ENCODE assay signal across 11 mouse cellular contexts in genomic region chr12:25467789-25468188, GRCm38 (mm10).
DNase-seq lines count a peak whose midpoint lies in the region; ATAC-seq and TF ChIP-seq lines count a peak whose summit lies in the region.
"Had no signal": no experiment of that assay in that cellular context is flagged by ENCODE, and none has a peak within 500 bp of the region (broad histone marks: within the 10 kb centered on the region; RNA-seq: fewer than 3 reads in every experiment).

No protein-coding gene starts in this region.

- TF ChIP-seq POLR2A in lung, adult 2 months (IDR thresholded peaks at IDR 0.05; ENCODE audit: borderline replicate concordance, extremely low read depth, low read depth, low read length), result no peak

- no peak for TF ChIP-seq CTCF in lung, adult 2 months (IDR thresholded peaks at IDR 0.05; ENCODE audit: insufficient read depth, low read length)
- no peak for TF ChIP-seq CTCF in forebrain, postnatal 0 days (IDR thresholded peaks at IDR 0.05; ENCODE audit: low read depth)

- no peak overlapping the region for H3K9ac ChIP-seq in liver, embryonic 11.5 days (ENCODE audit: low read depth, low read length)
- no peak overlapping the region for H3K9ac ChIP-seq in forebrain, postnatal 0 days
- H3K9ac ChIP-seq: lung, embryonic 14.5 days had no signal

- WGBS in liver, embryonic 11.5 days, result 44% methylated on average over 12 of the region's 12 CpGs
- 50% methylated on average over 12 of the region's 12 CpGs for WGBS in lung, adult 2 months
- 59% methylated on average over 12 of the region's 12 CpGs for WGBS in forebrain, postnatal 0 days

- H3K4me2 ChIP-seq in liver, embryonic 11.5 days, result no peak overlapping the region
- no peak overlapping the region for H3K4me2 ChIP-seq in forebrain, postnatal 0 days (ENCODE audit: low read depth)
- H3K4me2 ChIP-seq: lung, embryonic 14.5 days had no signal

- H3K4me3 ChIP-seq in liver, embryonic 11.5 days (ENCODE audit: low read depth, low read length), result no peak overlapping the region
- no peak overlapping the region for H3K4me3 ChIP-seq in lung, adult 2 months (replicated peaks; ENCODE audit: extremely low read depth, low read depth, low read length)
- no peak overlapping the region for H3K4me3 ChIP-seq in forebrain, postnatal 0 days (ENCODE audit: low read depth, low read length)

- no peak overlapping the region for H3K27ac ChIP-seq in liver, embryonic 11.5 days (ENCODE audit: low read depth, low read length)
- H3K27ac ChIP-seq in forebrain, postnatal 0 days (ENCODE audit: low read depth, low read length), result no peak overlapping the region

- no peaks in the 10 kb centered on the region for H3K9me3 ChIP-seq in liver, embryonic 11.5 days (ENCODE audit: control insufficient read depth, low read length)
- no peaks in the 10 kb centered on the region for H3K9me3 ChIP-seq in forebrain, postnatal 0 days (ENCODE audit: low read length)

- H3K36me3 ChIP-seq in liver, embryonic 11.5 days (ENCODE audit: control insufficient read depth, insufficient read depth, low read length), result no peaks in the 10 kb centered on the region
- no peaks in the 10 kb centered on the region for H3K36me3 ChIP-seq in forebrain, postnatal 0 days (ENCODE audit: insufficient read depth)

- DNase-seq in adrenal gland, postnatal 14 days, result peak; percentile 15
- no peak for DNase-seq in adrenal gland, postnatal 25 days
- DNase-seq in spleen, adult 12 weeks (ENCODE audit: low spot score), result peak; percentile 53
- no peak for DNase-seq in spleen, adult 18-20 months
- no peak for DNase-seq in liver, embryonic 11.5 days (ENCODE audit: low spot score)
- DNase-seq in lung, postnatal 25 days (ENCODE audit: low spot score), result no peak
- no peak for DNase-seq in lung, adult 2 months
- DNase-seq in forebrain, postnatal 0 days, result no peak
- DNase-seq: gastrocnemius, postnatal 14 days; lung, embryonic 14.5 days; retina, postnatal 1 day had no signal

- H3K27me3 ChIP-seq in liver, embryonic 11.5 days (replicated peaks; ENCODE audit: control insufficient read depth, insufficient read depth, low read length), result no peaks in the 10 kb centered on the region
- H3K27me3 ChIP-seq in forebrain, postnatal 0 days (ENCODE audit: insufficient read depth, low read length), result no peaks in the 10 kb centered on the region

- no peaks in the 10 kb centered on the region; the same call in 1 of the 2 replicates for H3K4me1 ChIP-seq in liver, embryonic 11.5 days (replicated peaks; ENCODE audit: control insufficient read depth, insufficient read depth, low read length)
- no peaks in the 10 kb centered on the region for H3K4me1 ChIP-seq in lung, adult 2 months (ENCODE audit: control insufficient read depth, insufficient read depth, low read length)
- H3K4me1 ChIP-seq in forebrain, postnatal 0 days (ENCODE audit: insufficient read depth), result no peaks in the 10 kb centered on the region

- ATAC-seq in liver, embryonic 11.5 days (replicated peaks; ENCODE audit: low FRiP score), result peak; percentile 75; the same call in 1 of the 2 replicates
- no peak for ATAC-seq in forebrain, postnatal 0 days

Comparison
In these comparisons a context has a peak if more than half of its experiments do, and no peak if none do; other contexts are left out.
1. DNase-seq: peak in adrenal gland, postnatal 14 days (single experiment) and spleen, adult 12 weeks (single experiment); none in adrenal gland, postnatal 25 days (single experiment), spleen, adult 18-20 months (0 of 2), liver, embryonic 11.5 days (single experiment), lung, postnatal 25 days (single experiment), lung, adult 2 months (single experiment) and forebrain, postnatal 0 days (single experiment).